Mouse (Mus musculus): ENCODE data around the gene 1700029F12Rik. TPM values are rescaled to one million over a fixed set of nuclear protein-coding genes. Genes with fewer than 3 reads are reported as not detected.

1700029F12Rik gene
- polyA plus RNA-seq, 1 experiment from 2014 or later, result not detected

GRCm38 (mm10) chr13:96990561-96991265 is 43.4 kb downstream of the 1700029F12Rik start:
- Histone ChIP-seq H3K4me2 (replicated peaks; ENCODE audit: low read depth, low read length) (no peak overlapping the region), H3K4me3 (ENCODE audit: low read depth, low read length) (no peak overlapping the region), H3K9me3 (ENCODE audit: control insufficient read depth, low read depth, low read length) (no peaks in the 10 kb centered on the region), H3K36me3 (ENCODE audit: control insufficient read depth, insufficient read depth, low read length) (no peaks in the 10 kb centered on the region), H3K4me1 (ENCODE audit: control insufficient read depth, insufficient read depth, low read length) (no peaks in the 10 kb centered on the region), H3K27ac (ENCODE audit: low read length) (no peak overlapping the region), H3K9ac (replicated peaks; ENCODE audit: low read depth, low read length) (no peak overlapping the region), H3K27me3 (ENCODE audit: control insufficient read depth, insufficient read depth, low read length) (no peaks in the 10 kb centered on the region)
- no peak for ATAC-seq (ENCODE audit: insufficient number of reproducible peaks, insufficient read depth, low FRiP score, low read depth)
- 84% methylated on average over 14 of the region's 14 CpGs for WGBS

DNA sequence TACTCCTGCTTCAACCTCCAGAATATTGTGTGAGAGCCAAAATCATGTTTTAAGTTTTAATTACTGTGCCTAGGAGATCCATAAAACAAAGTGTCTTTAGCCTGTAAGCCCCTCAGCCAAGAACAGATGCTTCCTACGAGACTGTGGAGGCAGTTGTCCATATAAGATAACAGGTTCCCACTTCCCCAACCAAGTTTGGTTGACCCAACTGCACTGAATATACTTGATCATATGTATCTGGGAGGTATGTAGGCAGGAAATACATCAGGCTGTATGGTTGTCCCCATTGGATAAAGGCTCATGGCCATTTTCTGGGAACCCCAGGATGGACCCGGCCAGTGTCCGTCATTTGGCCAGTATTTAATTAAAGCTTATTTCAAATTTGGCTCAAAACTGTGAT is 44.1 kb downstream of the 1700029F12Rik start:
- Histone ChIP-seq H3K4me3 (ENCODE audit: low read depth, low read length) (no peak overlapping the region), H3K9ac (replicated peaks; ENCODE audit: low read depth, low read length) (no peak overlapping the region), H3K9me3 (ENCODE audit: control insufficient read depth, low read depth, low read length) (no peaks in the 10 kb centered on the region), H3K4me2 (replicated peaks; ENCODE audit: low read depth, low read length) (no peak overlapping the region), H3K36me3 (ENCODE audit: control insufficient read depth, insufficient read depth, low read length) (no peaks in the 10 kb centered on the region), H3K27ac (ENCODE audit: low read length) (no peak overlapping the region), H3K27me3 (ENCODE audit: control insufficient read depth, insufficient read depth, low read length) (no peaks in the 10 kb centered on the region), H3K4me1 (ENCODE audit: control insufficient read depth, insufficient read depth, low read length) (no peaks in the 10 kb centered on the region)
- WGBS, result 89% methylated on average over 3 of the region's 3 CpGs
- ATAC-seq (ENCODE audit: insufficient number of reproducible peaks, insufficient read depth, low FRiP score, low read depth), result no peak

- Histone ChIP-seq H3K27me3 (ENCODE audit: control insufficient read depth, insufficient read depth, low read length) (no peaks in the 10 kb centered on the region), H3K27ac (ENCODE audit: low read length) (no peak overlapping the region), H3K9ac (replicated peaks; ENCODE audit: low read depth, low read length) (no peak overlapping the region), H3K4me1 (ENCODE audit: control insufficient read depth, insufficient read depth, low read length) (no peaks in the 10 kb centered on the region), H3K4me2 (replicated peaks; ENCODE audit: low read depth, low read length) (no peak overlapping the region), H3K4me3 (ENCODE audit: low read depth, low read length) (no peak overlapping the region), H3K9me3 (ENCODE audit: control insufficient read depth, low read depth, low read length) (no peaks in the 10 kb centered on the region), H3K36me3 (ENCODE audit: control insufficient read depth, insufficient read depth, low read length) (no peaks in the 10 kb centered on the region)
- no peak for ATAC-seq (ENCODE audit: insufficient number of reproducible peaks, insufficient read depth, low FRiP score, low read depth)
- 94% methylated on average over 16 of the region's 16 CpGs for WGBS
Observed at GRCm38 (mm10) chr13:96989129-96989528, 45.0 kb downstream of the 1700029F12Rik start.

DNA sequence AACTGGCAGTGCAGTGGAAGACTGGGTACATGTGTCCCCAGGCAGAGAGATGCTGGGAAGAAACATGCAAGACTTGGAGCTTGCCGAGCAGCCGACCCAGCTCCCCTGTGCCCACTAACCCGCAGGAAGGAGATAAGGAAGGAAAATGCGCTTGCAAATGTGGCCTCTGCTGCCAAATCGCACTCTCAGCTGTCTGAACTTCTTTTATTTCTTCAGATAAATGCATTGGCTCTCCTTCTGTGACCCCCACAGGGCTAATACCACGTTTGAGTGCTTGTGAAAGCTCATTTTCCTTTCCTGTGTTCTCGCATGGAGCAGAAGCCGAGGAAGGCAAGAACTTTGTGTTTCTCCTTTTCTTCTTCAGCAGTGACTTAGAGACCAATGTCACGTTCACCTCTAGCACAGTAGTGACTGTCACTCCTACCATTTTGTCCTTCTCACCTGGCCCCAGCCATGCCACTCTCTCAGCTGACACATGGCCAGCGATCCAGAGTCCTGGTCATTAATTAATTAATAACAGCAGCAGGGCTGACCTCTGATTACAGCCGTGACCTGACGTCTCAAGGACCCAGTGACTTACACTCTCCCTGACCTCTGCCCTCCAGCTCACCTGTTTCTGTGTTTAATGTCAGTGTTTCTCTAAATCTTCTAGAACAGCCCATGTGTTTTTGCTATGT is 48.4 kb downstream of the 1700029F12Rik start:
- no peak for ATAC-seq (ENCODE audit: insufficient number of reproducible peaks, insufficient read depth, low FRiP score, low read depth)
- 50% methylated on average over 12 of the region's 12 CpGs for WGBS

GRCm38 (mm10) chr13:96984688-96985087 is 49.5 kb downstream of the 1700029F12Rik start:
- 73% methylated on average over 5 of the region's 5 CpGs for WGBS
- Histone ChIP-seq H3K4me3 (ENCODE audit: low read depth, low read length) (no peak overlapping the region), H3K4me2 (replicated peaks; ENCODE audit: low read depth, low read length) (no peak overlapping the region), H3K36me3 (ENCODE audit: control insufficient read depth, insufficient read depth, low read length) (no peaks in the 10 kb centered on the region), H3K4me1 (ENCODE audit: control insufficient read depth, insufficient read depth, low read length) (0 out of 2 replicates have a peak, but pooled peaks cover 3% of the 10 kb centered on the region), H3K9ac (replicated peaks; ENCODE audit: low read depth, low read length) (no peak overlapping the region), H3K9me3 (ENCODE audit: control insufficient read depth, low read depth, low read length) (no peaks in the 10 kb centered on the region), H3K27ac (ENCODE audit: low read length) (no peak overlapping the region), H3K27me3 (ENCODE audit: control insufficient read depth, insufficient read depth, low read length) (no peaks in the 10 kb centered on the region)
- no peak for ATAC-seq (ENCODE audit: insufficient number of reproducible peaks, insufficient read depth, low FRiP score, low read depth)

More for the DNA sequence above, 48.4 kb downstream of the 1700029F12Rik start:
- Histone ChIP-seq H3K4me2 (replicated peaks; ENCODE audit: low read depth, low read length) (no peak overlapping the region), H3K4me3 (ENCODE audit: low read depth, low read length) (no peak overlapping the region), H3K9me3 (ENCODE audit: control insufficient read depth, low read depth, low read length) (no peaks in the 10 kb centered on the region), H3K27me3 (ENCODE audit: control insufficient read depth, insufficient read depth, low read length) (no peaks in the 10 kb centered on the region), H3K4me1 (ENCODE audit: control insufficient read depth, insufficient read depth, low read length) (0 out of 2 replicates have a peak, but pooled peaks cover 3% of the 10 kb centered on the region), H3K36me3 (ENCODE audit: control insufficient read depth, insufficient read depth, low read length) (no peaks in the 10 kb centered on the region), H3K27ac (ENCODE audit: low read length) (no peak overlapping the region), H3K9ac (replicated peaks; ENCODE audit: low read depth, low read length) (no peak overlapping the region)

DNA sequence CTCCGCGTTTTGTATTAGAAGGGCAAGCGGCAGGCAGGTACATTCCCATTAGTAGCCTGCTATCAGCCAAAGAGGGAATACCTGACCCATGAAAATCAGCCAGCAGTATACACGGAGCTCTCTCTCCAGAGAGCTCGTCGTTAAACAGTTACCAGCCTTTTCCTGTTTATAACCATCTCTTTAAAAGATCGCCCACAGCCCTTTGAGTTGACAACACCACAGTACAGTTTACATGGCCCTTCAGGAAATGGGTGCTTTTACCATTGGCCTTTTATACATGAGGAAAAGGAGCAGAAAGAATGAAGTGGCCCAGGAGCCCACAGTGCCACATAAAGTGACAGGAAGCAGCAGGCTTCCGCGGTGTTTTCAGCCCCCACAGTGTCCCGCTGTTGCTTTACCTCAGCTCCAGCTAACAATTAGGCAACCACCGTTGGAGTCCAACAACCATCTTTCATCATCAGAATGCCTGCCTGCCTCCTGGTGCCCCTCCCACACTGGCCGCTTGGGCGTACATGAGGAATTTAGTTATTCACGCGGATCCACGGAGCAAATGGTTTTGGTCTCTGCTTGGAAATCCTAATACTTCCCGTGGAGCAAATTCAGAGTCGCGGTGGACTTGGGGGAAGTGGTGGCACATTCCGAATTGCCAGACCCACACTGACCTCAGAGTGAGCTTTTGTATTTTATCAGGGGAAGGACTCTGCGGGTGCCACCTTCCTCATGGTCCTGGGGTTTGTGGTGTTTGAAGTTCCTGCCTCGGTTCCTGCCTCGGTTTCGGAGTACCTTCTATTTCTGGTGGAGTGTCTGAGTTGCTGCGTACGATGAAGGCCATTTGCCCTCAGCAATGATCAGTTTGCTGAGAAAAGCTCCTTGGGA is 50.7 kb downstream of the 1700029F12Rik start:
- no peak for ATAC-seq (ENCODE audit: insufficient number of reproducible peaks, insufficient read depth, low FRiP score, low read depth)
- Histone ChIP-seq H3K27ac (ENCODE audit: low read length) (no peak overlapping the region), H3K4me3 (ENCODE audit: low read depth, low read length) (no peak overlapping the region)

DNA sequence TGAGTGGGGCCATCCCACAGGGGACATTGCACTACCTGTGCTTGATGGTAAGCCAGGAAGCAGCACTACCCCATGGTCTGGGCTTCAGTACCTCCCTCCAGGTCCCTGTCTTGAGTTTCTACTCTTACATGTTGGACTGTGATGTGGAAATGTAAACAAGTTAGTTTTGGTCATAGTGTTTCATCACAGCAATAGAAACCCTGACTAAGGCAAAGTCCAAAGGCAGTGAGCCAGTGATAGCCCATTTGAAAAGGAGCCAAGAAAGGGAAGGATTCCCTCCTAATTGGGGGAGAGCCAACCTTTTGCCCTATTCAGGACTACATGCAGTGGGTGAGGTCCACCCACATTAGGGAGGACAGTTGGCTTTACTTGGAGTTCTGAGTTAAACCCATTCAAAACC is 53.6 kb downstream of the 1700029F12Rik start:
- ATAC-seq (ENCODE audit: insufficient number of reproducible peaks, insufficient read depth, low FRiP score, low read depth), result no peak
- 0 out of 2 replicates have a peak, but pooled peaks cover 3% of the 10 kb centered on the region for H3K4me1 ChIP-seq (ENCODE audit: control insufficient read depth, insufficient read depth, low read length)
- no peaks in the 10 kb centered on the region for H3K36me3 ChIP-seq (ENCODE audit: control insufficient read depth, insufficient read depth, low read length)
- H3K9me3 ChIP-seq (ENCODE audit: control insufficient read depth, low read depth, low read length), result no peaks in the 10 kb centered on the region
- no peak overlapping the region for H3K4me2 ChIP-seq (replicated peaks; ENCODE audit: low read depth, low read length)
- H3K9ac ChIP-seq (replicated peaks; ENCODE audit: low read depth, low read length), result no peak overlapping the region
- H3K4me3 ChIP-seq (ENCODE audit: low read depth, low read length), result no peak overlapping the region
- no peak overlapping the region for H3K27ac ChIP-seq (ENCODE audit: low read length)
- no peaks in the 10 kb centered on the region for H3K27me3 ChIP-seq (ENCODE audit: control insufficient read depth, insufficient read depth, low read length)

More for the DNA sequence above, 50.7 kb downstream of the 1700029F12Rik start:
- no peaks in the 10 kb centered on the region for H3K9me3 ChIP-seq (ENCODE audit: control insufficient read depth, low read depth, low read length)
- no peak overlapping the region for H3K9ac ChIP-seq (replicated peaks; ENCODE audit: low read depth, low read length)
- H3K4me2 ChIP-seq (replicated peaks; ENCODE audit: low read depth, low read length), result 0 out of 2 replicates have a peak overlapping the region, but pooled peaks have one; percentile 3
- 57% methylated on average over 26 of the region's 26 CpGs for WGBS
- no peaks in the 10 kb centered on the region for H3K36me3 ChIP-seq (ENCODE audit: control insufficient read depth, insufficient read depth, low read length)
- 0 out of 2 replicates have a peak, but pooled peaks cover 3% of the 10 kb centered on the region for H3K4me1 ChIP-seq (ENCODE audit: control insufficient read depth, insufficient read depth, low read length)
- H3K27me3 ChIP-seq (ENCODE audit: control insufficient read depth, insufficient read depth, low read length), result no peaks in the 10 kb centered on the region

GRCm38 (mm10) chr13:96976986-96977595 is 57.1 kb downstream of the 1700029F12Rik start:
- Histone ChIP-seq H3K4me3 (ENCODE audit: low read depth, low read length) (no peak overlapping the region), H3K4me2 (replicated peaks; ENCODE audit: low read depth, low read length) (no peak overlapping the region), H3K9ac (replicated peaks; ENCODE audit: low read depth, low read length) (no peak overlapping the region), H3K4me1 (ENCODE audit: control insufficient read depth, insufficient read depth, low read length) (no peaks in the 10 kb centered on the region), H3K9me3 (ENCODE audit: control insufficient read depth, low read depth, low read length) (no peaks in the 10 kb centered on the region), H3K27me3 (ENCODE audit: control insufficient read depth, insufficient read depth, low read length) (no peaks in the 10 kb centered on the region), H3K27ac (ENCODE audit: low read length) (no peak overlapping the region), H3K36me3 (ENCODE audit: control insufficient read depth, insufficient read depth, low read length) (no peaks in the 10 kb centered on the region)
- no peak for ATAC-seq (ENCODE audit: insufficient number of reproducible peaks, insufficient read depth, low FRiP score, low read depth)
- 88% methylated on average over 6 of the region's 6 CpGs for WGBS

Data from stomach, embryonic 14.5 days (tissue).